Mouse (Mus musculus) megakaryocyte-erythroid progenitor cell, adult 5-6 weeks (primary cell): Measurements from ENCODE around the gene Defb48. TPM values are rescaled to one million over a fixed set of nuclear protein-coding genes. Genes with fewer than 3 reads are reported as not detected.

Experiments used
- ATAC-seq: replicated peaks from 2 replicates; pipeline ENCODE4 v1.8.0; 2016; ENCODE audit warnings: mild to moderate bottlenecking, inconsistent platforms; ENCODE audit not compliant: severe bottlenecking, poor library complexity, low FRiP score, low TSS enrichment
- total RNA-seq, 2 experiments: library from RNA; stranded (forward) in 1 of 2; stranded (reverse) in 1 of 2; fragments of 200-1000, 215-1000 nt in 1 of 2; fragments of >200 nt in 1 of 2; fragmentation: Nextera tagmentation in 1 of 2; gene quantifications; 2 replicates each; pipeline ENCODE4 v1.2.3; 2014 to 2017

Gene Defb48
- total RNA-seq (2014; fragmentation: Nextera tagmentation) (not detected in 2 replicates), total RNA-seq (2017) (not detected in 2 replicates)

GRCm38 (mm10) chr14:62984410-62984809, at the start of gene Defb48:
Gene Defb48 (minus strand): TSS chr14:62984510.
- no peak for ATAC-seq

GRCm38 (mm10) chr14:63020524-63021156, 36.3 kb upstream of the Defb48 start:
- no peak for ATAC-seq

- ATAC-seq, result no peak
Observed at GRCm38 (mm10) chr14:63014667-63015066, 30.4 kb upstream of the Defb48 start.

- ATAC-seq, result no peak
Observed at GRCm38 (mm10) chr14:63013082-63013481, 28.8 kb upstream of the Defb48 start.

- ATAC-seq, result no peak
Observed at GRCm38 (mm10) chr14:63011471-63011870, 27.2 kb upstream of the Defb48 start, which contains the start of gene Defb43. Gene Defb43 (plus strand): TSS chr14:63011771.

GRCm38 (mm10) chr14:63002588-63002987, 18.3 kb upstream of the Defb48 start:
- ATAC-seq, result no peak

GRCm38 (mm10) chr14:62998977-62999376, 14.7 kb upstream of the Defb48 start:
- no peak for ATAC-seq

GRCm38 (mm10) chr14:62997777-62998176, 13.5 kb upstream of the Defb48 start, which contains the start of gene Defb47:
Gene Defb47 (plus strand): TSS chr14:62998077.
- no peak for ATAC-seq

- no peak for ATAC-seq
Observed at GRCm38 (mm10) chr14:62991849-62992510, 7.7 kb upstream of the Defb48 start.

- no peak for ATAC-seq
Observed at GRCm38 (mm10) chr14:62991271-62991670, 7.0 kb upstream of the Defb48 start.

GRCm38 (mm10) chr14:62979815-62980214, 4.5 kb downstream of the Defb48 start:
- no peak for ATAC-seq

GRCm38 (mm10) chr14:62975046-62975445, 9.3 kb downstream of the Defb48 start:
- ATAC-seq, result no peak

GRCm38 (mm10) chr14:62965811-62966520, 18.3 kb downstream of the Defb48 start:
- ATAC-seq, result no peak

GRCm38 (mm10) chr14:62965342-62965741, 19.0 kb downstream of the Defb48 start:
- no peak for ATAC-seq

- ATAC-seq, result no peak
Observed at GRCm38 (mm10) chr14:62963632-62964031, 20.7 kb downstream of the Defb48 start.

GRCm38 (mm10) chr14:62956091-62956490, 28.2 kb downstream of the Defb48 start:
- no peak for ATAC-seq

- ATAC-seq, result no peak
Observed at GRCm38 (mm10) chr14:62946794-62947193, 37.5 kb downstream of the Defb48 start.

GRCm38 (mm10) chr14:62940383-62941074, 43.8 kb downstream of the Defb48 start:
- ATAC-seq, result peak; percentile 82

GRCm38 (mm10) chr14:62939435-62939834, 44.9 kb downstream of the Defb48 start:
- ATAC-seq, result no peak

GRCm38 (mm10) chr14:62937675-62938074, 46.6 kb downstream of the Defb48 start:
- ATAC-seq, result no peak
